Mouse (Mus musculus): Measurements from ENCODE around the gene Slc11a1. TPM values are rescaled to one million over a fixed set of nuclear protein-coding genes. Genes with fewer than 3 reads are reported as not detected.

The Slc11a1 gene
- total and polyA plus RNA-seq, 3 experiments, result 0.11 TPM; not detected in 2

- H3K27me3 ChIP-seq (ENCODE audit: control insufficient read depth in 1 of 2, insufficient read depth in 2 of 2, low read length in 2 of 2), result no peaks in the 10 kb centered on the region
- peak overlapping the region; percentile 78 to 85 for H3K4me3 ChIP-seq (ENCODE audit: control insufficient read depth in 1 of 2, insufficient read depth in 1 of 2, low read depth in 2 of 2, low read length in 2 of 2)
- H3K27ac ChIP-seq (ENCODE audit: control insufficient read depth, low read depth, low read length), result peak overlapping the region; percentile 71
- H3K9ac ChIP-seq (ENCODE audit: control insufficient read depth, low read depth, low read length, poor library complexity, severe bottlenecking), result peak overlapping the region; percentile 98
- H3K79me2 ChIP-seq (ENCODE audit: control insufficient read depth, insufficient read depth, low read length, poor library complexity), result peaks cover 14% of the 10 kb centered on the region
- H3K36me3 ChIP-seq (ENCODE audit: control insufficient read depth in 1 of 2, insufficient read depth in 2 of 2, low read length in 2 of 2), result peaks cover 0 to 10% of the 10 kb centered on the region in 2 experiments; a peak in 2 of 4 replicates
- no peaks in the 10 kb centered on the region for H3K9me3 ChIP-seq (replicated peaks; ENCODE audit: insufficient read depth, low read length)
- H3K4me1 ChIP-seq (ENCODE audit: control insufficient read depth in 1 of 2, insufficient read depth in 2 of 2, low read length in 2 of 2), result peaks cover 0 to 16% of the 10 kb centered on the region in 2 experiments; a peak in 3 of 4 replicates
- peak; percentile 77 for DNase-seq (ENCODE audit: low read depth, low spot score)
- TF ChIP-seq MXI1 (IDR thresholded peaks at IDR 0.05; ENCODE audit: low read depth, low read length), result no peak; the same call in 1 of the 2 replicates
- TF ChIP-seq CHD1 (IDR thresholded peaks at IDR 0.05; ENCODE audit: low read depth, low read length), result no peak
- no peak for TF ChIP-seq RAD21 (IDR thresholded peaks at IDR 0.05; ENCODE audit: low read depth, low read length)
- 0 out of 4 replicates have a peak, but pooled peaks of 1 of the 2 experiments have one; percentile 53 for TF ChIP-seq POLR2A (IDR thresholded peaks at IDR 0.05; ENCODE audit: control insufficient read depth in 1 of 2, insufficient read depth in 1 of 2, low read depth in 1 of 2, low read length in 2 of 2, poor library complexity in 1 of 2)
- peak; percentile 42; the same call in 1 of the 2 replicates for TF ChIP-seq NELFE (IDR thresholded peaks at IDR 0.05; ENCODE audit: low read depth, low read length)
- TF ChIP-seq GABPA (IDR thresholded peaks at IDR 0.05; ENCODE audit: low read depth, low read length), result no peak
- no peak for TF ChIP-seq MYB (IDR thresholded peaks at IDR 0.05; ENCODE audit: low read depth, low read length)
- TF ChIP-seq CTCF (IDR thresholded peaks at IDR 0.05 in 2 of 3, conservative IDR thresholded peaks at IDR 0.05 in 1 of 3; ENCODE audit: control insufficient read depth in 1 of 3, insufficient read depth in 1 of 3, low read depth in 2 of 3, low read length in 3 of 3, poor library complexity in 1 of 3, severe bottlenecking in 1 of 3), result no peak
- TF ChIP-seq TAL1 (IDR thresholded peaks at IDR 0.05; ENCODE audit: low read length), result no peak
- no peak for TF ChIP-seq ELF1 (IDR thresholded peaks at IDR 0.05; ENCODE audit: low read depth, low read length)
- no peak for TF ChIP-seq POLR2AphosphoS5 (IDR thresholded peaks at IDR 0.05; ENCODE audit: borderline replicate concordance, low read depth, low read length)
- no peak; the same call in none of the 2 replicates for TF ChIP-seq SIN3A (IDR thresholded peaks at IDR 0.05; ENCODE audit: low read length)
- peak in 1 of 2 experiments; percentile 28; a peak in 1 of 4 replicates for TF ChIP-seq EP300 (IDR thresholded peaks at IDR 0.05; ENCODE audit: low read depth in 1 of 2, low read length in 2 of 2)
- no peak for TF ChIP-seq RCOR1 (IDR thresholded peaks at IDR 0.05; ENCODE audit: low read depth, low read length)
- no peak for TF ChIP-seq TBP (IDR thresholded peaks at IDR 0.05; ENCODE audit: low read depth, low read length)
- no peak; the same call in 1 of the 2 replicates for TF ChIP-seq CHD2 (IDR thresholded peaks at IDR 0.05; ENCODE audit: low read length)
- no peak for TF ChIP-seq ETS1 (IDR thresholded peaks at IDR 0.05; ENCODE audit: low read depth, low read length)
- no peak for TF ChIP-seq ZC3H11A (IDR thresholded peaks at IDR 0.05; ENCODE audit: low read depth, low read length)
- no peak for TF ChIP-seq NRF1 (IDR thresholded peaks at IDR 0.05; ENCODE audit: insufficient read depth, low read depth, low read length, poor library complexity, severe bottlenecking)
- TF ChIP-seq USF2 (IDR thresholded peaks at IDR 0.05; ENCODE audit: borderline replicate concordance in 1 of 2, insufficient read depth in 1 of 2, low read depth in 1 of 2, low read length in 2 of 2), result no peak
- TF ChIP-seq MAZ (IDR thresholded peaks at IDR 0.05; ENCODE audit: low read depth, low read length), result peak; percentile 57; the same call in 1 of the 2 replicates
- TF ChIP-seq SMC3 (IDR thresholded peaks at IDR 0.05; ENCODE audit: low read depth, low read length), result no peak
- TF ChIP-seq ZNF384 (IDR thresholded peaks at IDR 0.05; ENCODE audit: low read depth, low read length), result no peak
- TF ChIP-seq BHLHE40 (IDR thresholded peaks at IDR 0.05; ENCODE audit: borderline replicate concordance, low read depth, low read length), result no peak
- no peak for TF ChIP-seq MYC (IDR thresholded peaks at IDR 0.05; ENCODE audit: low read depth, low read length)
- TF ChIP-seq POLR2AphosphoS2 (IDR thresholded peaks at IDR 0.05; ENCODE audit: low read length), result no peak
- TF ChIP-seq HCFC1 (IDR thresholded peaks at IDR 0.05; ENCODE audit: low read depth, low read length), result peak; percentile 27
- TF ChIP-seq USF1 (IDR thresholded peaks at IDR 0.05; ENCODE audit: low read depth, low read length), result no peak
- TF ChIP-seq TCF12 (IDR thresholded peaks at IDR 0.05; ENCODE audit: low read depth, low read length), result peak; percentile 28; the same call in 1 of the 2 replicates
- peak; percentile 37; the same call in 1 of the 2 replicates for TF ChIP-seq ZMIZ1 (IDR thresholded peaks at IDR 0.05; ENCODE audit: low read depth, low read length)
- TF ChIP-seq ZKSCAN1 (IDR thresholded peaks at IDR 0.05; ENCODE audit: low read depth, low read length), result no peak
- no peak for TF ChIP-seq JUND (IDR thresholded peaks at IDR 0.05; ENCODE audit: low read depth, low read length)
- TF ChIP-seq GATA1 (IDR thresholded peaks at IDR 0.05; ENCODE audit: low read depth, low read length), result no peak
- no peak for TF ChIP-seq MAFK (IDR thresholded peaks at IDR 0.05; ENCODE audit: borderline replicate concordance, low read depth, low read length)
- TF ChIP-seq KAT2A (conservative IDR thresholded peaks at IDR 0.05; ENCODE audit: low read depth, low read length), result no peak; the same call in 1 of the 2 replicates
- TF ChIP-seq MAX (IDR thresholded peaks at IDR 0.05; ENCODE audit: low read length), result no peak
- no peak for TF ChIP-seq MEF2A (IDR thresholded peaks at IDR 0.05; ENCODE audit: extremely low read depth, insufficient replicate concordance, low read depth, low read length, poor library complexity, severe bottlenecking)
These were observed 16.9 kb downstream of the Slc11a1 start for GRCm38 (mm10) chr1:74391844-74392441.
